Mouse (Mus musculus) CH12.LX (cell line): ENCODE data around the gene Lrrc31. TPM values are rescaled to one million over a fixed set of nuclear protein-coding genes. Genes with fewer than 3 reads are reported as not detected.

Source experiments
- DNase-seq: peaks from one replicate; pipeline ENCODE4 v3.0.0-alpha.2; 2013; ENCODE audit errors: extremely low read depth
- H3K27ac ChIP-seq: 2 replicates; pipeline ENCODE4 v1.5.1; 2012; ENCODE audit warnings: low read depth, mild to moderate bottlenecking, control low read depth, moderate library complexity; ENCODE audit not compliant: insufficient read depth
- H3K27me3 ChIP-seq: replicated peaks from 2 replicates; pipeline ENCODE3; 2012; ENCODE audit warnings: inconsistent platforms
- H3K36me3 ChIP-seq, 2 experiments: replicated peaks in 1 of 2; 2 replicates each; pipeline versions ENCODE3 to v1.6.1; 2012; ENCODE audit warnings: inconsistent platforms in 1 of 2, low read length in 1 of 2, mild to moderate bottlenecking in 1 of 2, mixed read lengths in 1 of 2, moderate library complexity in 1 of 2; ENCODE audit not compliant: control insufficient read depth in 1 of 2, insufficient read depth in 1 of 2
- H3K4me1 ChIP-seq, 2 experiments: 2 replicates each; pipeline ENCODE4 v1.6.1; 2012; ENCODE audit warnings: inconsistent platforms in 1 of 2, moderate library complexity in 1 of 2; ENCODE audit not compliant: insufficient read depth in 2 of 2, control insufficient read depth in 1 of 2
- H3K4me2 ChIP-seq: 2 replicates; pipeline ENCODE4 v1.6.1; 2012; ENCODE audit warnings: low read depth, mild to moderate bottlenecking, control low read depth; ENCODE audit not compliant: poor library complexity, insufficient read depth, severe bottlenecking
- H3K4me3 ChIP-seq, 3 experiments: fragments of 150-350 bp in 1 of 3; sonication (generic) in 1 of 3; replicated peaks in 1 of 3; 2 replicates each; pipeline versions ENCODE3 to v1.5.1; 2011 to 2012; ENCODE audit warnings: low read depth in 2 of 3, low read length in 2 of 3, mild to moderate bottlenecking in 2 of 3, moderate library complexity in 2 of 3, control low read depth in 1 of 3, improper control_type of control experiment in 1 of 3, inconsistent platforms in 1 of 3, mixed read lengths in 1 of 3; ENCODE audit not compliant: poor library complexity in 1 of 3
- H3K79me2 ChIP-seq: replicated peaks from 2 replicates; pipeline ENCODE4 v1.6.1; 2012; ENCODE audit warnings: mild to moderate bottlenecking, moderate library complexity; ENCODE audit not compliant: control insufficient read depth, poor library complexity, insufficient read depth, severe bottlenecking; ENCODE audit errors: extremely low read depth
- H3K9ac ChIP-seq: 2 replicates; pipeline ENCODE4 v1.6.1; 2012; ENCODE audit warnings: low read depth, mild to moderate bottlenecking, control low read depth, moderate library complexity; ENCODE audit not compliant: insufficient read depth
- H3K9me3 ChIP-seq: replicated peaks from 2 replicates; pipeline ENCODE3; 2012; ENCODE audit warnings: low read length, inconsistent platforms, mixed read lengths
- BHLHE40 ChIP-seq: IDR thresholded peaks from 2 replicates; pipeline ENCODE4 v1.6.1; 2011; ENCODE audit warnings: mild to moderate bottlenecking, low read depth, low read length, improper control_type of control experiment
- CHD1 ChIP-seq: IDR thresholded peaks from 2 replicates; pipeline ENCODE4 v1.6.1; 2012; ENCODE audit warnings: low read depth, low read length, improper control_type of control experiment, inconsistent platforms
- CTCF ChIP-seq, 2 experiments: IDR thresholded peaks in 1 of 2; conservative IDR thresholded peaks in 1 of 2; 2 replicates each; pipeline ENCODE4 v1.5.1; 2011 to 2012; ENCODE audit warnings: low read depth in 2 of 2, low read length in 2 of 2, improper control_type of control experiment in 1 of 2, inconsistent platforms in 1 of 2, mild to moderate bottlenecking in 1 of 2, moderate library complexity in 1 of 2
- ELF1 ChIP-seq: IDR thresholded peaks from 2 replicates; pipeline ENCODE4 v1.6.1; 2014; ENCODE audit warnings: low read depth, mild to moderate bottlenecking, inconsistent platforms, low read length, improper control_type of control experiment
- ETS1 ChIP-seq: conservative IDR thresholded peaks from 2 replicates; pipeline ENCODE4 v1.6.1; 2012; ENCODE audit warnings: low read depth, mild to moderate bottlenecking, inconsistent platforms, low read length, improper control_type of control experiment, moderate library complexity
- GABPA ChIP-seq: IDR thresholded peaks from 2 replicates; pipeline ENCODE4 v1.6.1; 2012; ENCODE audit warnings: low read depth, low read length, improper control_type of control experiment, inconsistent platforms; ENCODE audit not compliant: insufficient replicate concordance
- HCFC1 ChIP-seq: IDR thresholded peaks from 2 replicates; pipeline ENCODE4 v1.6.1; 2012; ENCODE audit warnings: low read depth, mild to moderate bottlenecking, inconsistent platforms, low read length, improper control_type of control experiment
- IRF4 ChIP-seq: IDR thresholded peaks from 2 replicates; pipeline ENCODE4 v1.6.1; 2014; ENCODE audit warnings: low read depth, mild to moderate bottlenecking, inconsistent platforms, low read length, improper control_type of control experiment
- JUND ChIP-seq: conservative IDR thresholded peaks from 2 replicates; pipeline ENCODE4 v1.6.1; 2011; ENCODE audit warnings: low read depth, low read length, improper control_type of control experiment
- MAFK ChIP-seq: IDR thresholded peaks from 2 replicates; pipeline ENCODE4 v1.6.1; 2011; ENCODE audit warnings: low read length, improper control_type of control experiment; ENCODE audit not compliant: insufficient replicate concordance
- MAZ ChIP-seq: IDR thresholded peaks from 2 replicates; pipeline ENCODE4 v1.6.1; 2012; ENCODE audit warnings: low read depth, mild to moderate bottlenecking, inconsistent platforms, low read length, improper control_type of control experiment, moderate library complexity
- MEF2A ChIP-seq: IDR thresholded peaks from 2 replicates; pipeline ENCODE4 v1.6.1; 2014; ENCODE audit warnings: low read depth, mild to moderate bottlenecking, inconsistent platforms, low read length, improper control_type of control experiment, borderline replicate concordance
- MYC ChIP-seq: IDR thresholded peaks from 2 replicates; pipeline ENCODE4 v1.6.1; 2011; ENCODE audit warnings: low read depth, mild to moderate bottlenecking, improper control_type of control experiment, low read length
- POLR2A ChIP-seq: IDR thresholded peaks from 2 replicates; pipeline ENCODE4 v1.6.1; 2011; ENCODE audit warnings: low read depth, mild to moderate bottlenecking, improper control_type of control experiment, low read length
- RAD21 ChIP-seq: IDR thresholded peaks from 2 replicates; pipeline ENCODE4 v1.6.1; 2011; ENCODE audit warnings: low read depth, mild to moderate bottlenecking, low read length, improper control_type of control experiment, moderate library complexity
- RCOR1 ChIP-seq: conservative IDR thresholded peaks from 2 replicates; pipeline ENCODE4 v1.6.1; 2012; ENCODE audit warnings: low read depth, mild to moderate bottlenecking, inconsistent platforms, low read length, improper control_type of control experiment
- SIN3A ChIP-seq: IDR thresholded peaks from 2 replicates; pipeline ENCODE4 v1.6.1; 2012; ENCODE audit warnings: low read length, improper control_type of control experiment, inconsistent platforms
- SMC3 ChIP-seq: IDR thresholded peaks from 2 replicates; pipeline ENCODE4 v1.6.1; 2011; ENCODE audit warnings: low read depth, low read length, improper control_type of control experiment
- TBP ChIP-seq: conservative IDR thresholded peaks from 2 replicates; pipeline ENCODE4 v1.6.1; 2011; ENCODE audit warnings: low read depth, low read length, improper control_type of control experiment
- TCF12 ChIP-seq: IDR thresholded peaks from 2 replicates; pipeline ENCODE4 v1.6.1; 2014; ENCODE audit warnings: low read depth, mild to moderate bottlenecking, inconsistent platforms, low read length, improper control_type of control experiment
- USF1 ChIP-seq: IDR thresholded peaks from 2 replicates; pipeline ENCODE4 v1.6.1; 2014; ENCODE audit warnings: low read depth, mild to moderate bottlenecking, inconsistent platforms, low read length, improper control_type of control experiment
- ZKSCAN1 ChIP-seq: IDR thresholded peaks from 2 replicates; pipeline ENCODE4 v1.6.1; 2012; ENCODE audit warnings: low read depth, inconsistent platforms, low read length, improper control_type of control experiment, borderline replicate concordance
- ZMIZ1 ChIP-seq: IDR thresholded peaks from 2 replicates; pipeline ENCODE4 v1.6.1; 2012; ENCODE audit warnings: low read depth, mild to moderate bottlenecking, inconsistent platforms, low read length, improper control_type of control experiment
- ZNF384 ChIP-seq: IDR thresholded peaks from 2 replicates; pipeline ENCODE4 v1.6.1; 2012; ENCODE audit warnings: low read depth, low read length, improper control_type of control experiment, inconsistent platforms
- dilution Hi-C: fragments of 300-500 bp; cut with MboI; formaldehyde crosslinking; loops from 2 replicates; pipeline ENCODE4 v1.14.3; 2020; ENCODE audit warnings: low sequenced_read_pairs; ENCODE audit not compliant: extremely low pct_unique_long_range_greater_than_20kb, extremely low pct_ligation_motif_present
- in situ Hi-C: fragments of 300-500 bp; cut with MboI; formaldehyde crosslinking; loops from 3 replicates; pipeline ENCODE4 v1.14.3; 2019; ENCODE audit warnings: low sequenced_read_pairs, low pct_ligation_motif_present, low pct_unique_long_range_greater_than_20kb, mixed read lengths
- polyA plus RNA-seq: library from polyadenylated mRNA; unstranded; fragments of >175 nt; gene quantifications from 2 replicates; pipeline ENCODE4 v1.2.1, GENCODE M21; 2012; ENCODE audit warnings: low read depth; ENCODE audit not compliant: insufficient read length
- total RNA-seq, 2 experiments: library from RNA; depleted of rRNA; stranded (reverse); fragments of 300-350 nt in 1 of 2; fragments of >200 nt in 1 of 2; gene quantifications; 2 replicates each; pipeline ENCODE4 v1.2.3; 2012 to 2014

Gene Lrrc31
- total and polyA plus RNA-seq, 3 experiments = not detected

GRCm38 (mm10) chr3:30742891-30743290 lies 43.2 kb upstream of the Lrrc31 start:
- Histone ChIP-seq H3K4me3 (no peak overlapping the region), H3K9me3 (no peaks in the 10 kb centered on the region), H3K27ac (no peak overlapping the region), H3K4me1 (no peaks in the 10 kb centered on the region), H3K4me2 (no peak overlapping the region), H3K79me2 (no peaks in the 10 kb centered on the region), H3K27me3 (no peaks in the 10 kb centered on the region), H3K9ac (no peak overlapping the region), H3K36me3 (no peaks in the 10 kb centered on the region)
- no peak for DNase-seq
- TF ChIP-seq MEF2A = no peak
- TF ChIP-seq CTCF (conservative IDR thresholded peaks at IDR 0.05 in 1 of 2, IDR thresholded peaks at IDR 0.05 in 1 of 2; ENCODE audit: low read depth in 2 of 2, low read length in 2 of 2) = no peak
- TF ChIP-seq IRF4 = no peak
- TF ChIP-seq ZNF384 = no peak
- TF ChIP-seq GABPA = no peak
- no peak for TF ChIP-seq RAD21
- no peak for TF ChIP-seq SIN3A
- TF ChIP-seq MYC = no peak
- no peak for TF ChIP-seq TCF12
- no peak for TF ChIP-seq ELF1
- no peak for TF ChIP-seq BHLHE40
- TF ChIP-seq ZMIZ1 = no peak
- no peak for TF ChIP-seq TBP
- dilution Hi-C loops (no loop called here), in situ Hi-C loops (no loop called here)

- no peaks in the 10 kb centered on the region for H3K4me1 ChIP-seq
- H3K36me3 ChIP-seq = no peaks in the 10 kb centered on the region
- in situ Hi-C loops (no loop called here), dilution Hi-C loops (no loop called here)
- H3K4me3 ChIP-seq = no peak overlapping the region
- no peak overlapping the region for H3K9ac ChIP-seq
- no peaks in the 10 kb centered on the region for H3K79me2 ChIP-seq
- no peaks in the 10 kb centered on the region for H3K9me3 ChIP-seq
- H3K27ac ChIP-seq = no peak overlapping the region
- H3K27me3 ChIP-seq = no peaks in the 10 kb centered on the region
- no peak for TF ChIP-seq HCFC1
- no peak for TF ChIP-seq MAZ
- no peak for TF ChIP-seq IRF4
- no peak for TF ChIP-seq ETS1
- TF ChIP-seq RAD21 = no peak
- no peak for TF ChIP-seq POLR2A
- no peak for TF ChIP-seq SMC3
- no peak for TF ChIP-seq MAFK
- TF ChIP-seq ZMIZ1 = no peak
- TF ChIP-seq GABPA = no peak
- TF ChIP-seq MEF2A = no peak
- no peak for TF ChIP-seq MYC
- no peak for TF ChIP-seq USF1
- TF ChIP-seq CHD1 = no peak
- TF ChIP-seq JUND = no peak
- TF ChIP-seq RCOR1 = no peak
- TF ChIP-seq ZKSCAN1 = no peak
- DNase-seq = no peak
- H3K4me2 ChIP-seq = no peak overlapping the region
Measured at GRCm38 (mm10) chr3:30741306-30741705, 41.7 kb upstream of the Lrrc31 start.
